Mouse (Mus musculus) monocyte, adult 2 months (primary cell): ENCODE data around the gene Fam196b.

Source experiments
- DNase-seq, 2 experiments: peaks; one replicate each; pipeline ENCODE4 v3.0.0; 2022; ENCODE audit warnings: low spot score in 2 of 2, low read depth in 1 of 2

The Fam196b gene

GRCm38 (mm10) chr11:34314534-34315379, at the start of gene Fam196b:
Gene Fam196b, plus strand, starts transcription at chr11:34314822.
- DNase-seq = no peak

- DNase-seq = no peak
Measured at GRCm38 (mm10) chr11:34272016-34272415, 42.6 kb upstream of the Fam196b start.

- no peak for DNase-seq
Measured at GRCm38 (mm10) chr11:34275941-34276340, 38.7 kb upstream of the Fam196b start.

GRCm38 (mm10) chr11:34276363-34277046, 38.1 kb upstream of the Fam196b start:
- DNase-seq = no peak

- DNase-seq = no peak
Measured at GRCm38 (mm10) chr11:34277047-34277445, 37.6 kb upstream of the Fam196b start.

- no peak for DNase-seq
Measured at GRCm38 (mm10) chr11:34284124-34284808, 30.4 kb upstream of the Fam196b start.

- DNase-seq = no peak
Measured at GRCm38 (mm10) chr11:34290265-34290664, 24.4 kb upstream of the Fam196b start.

GRCm38 (mm10) chr11:34290708-34291107, 23.9 kb upstream of the Fam196b start:
- no peak for DNase-seq

- no peak for DNase-seq
Measured at GRCm38 (mm10) chr11:34291304-34291703, 23.3 kb upstream of the Fam196b start.

- no peak for DNase-seq
Measured at GRCm38 (mm10) chr11:34297698-34298378, 16.8 kb upstream of the Fam196b start.

GRCm38 (mm10) chr11:34299550-34299949, 15.1 kb upstream of the Fam196b start:
- DNase-seq = no peak

GRCm38 (mm10) chr11:34300064-34300463, 14.6 kb upstream of the Fam196b start:
- no peak for DNase-seq

GRCm38 (mm10) chr11:34306231-34306630, 8.4 kb upstream of the Fam196b start:
- no peak for DNase-seq

GRCm38 (mm10) chr11:34308731-34309130, 5.9 kb upstream of the Fam196b start:
- DNase-seq = no peak

- DNase-seq = no peak
Measured at GRCm38 (mm10) chr11:34309360-34309759, 5.3 kb upstream of the Fam196b start.

- no peak for DNase-seq
Measured at GRCm38 (mm10) chr11:34311717-34312116, 2.9 kb upstream of the Fam196b start.

- no peak for DNase-seq
Measured at GRCm38 (mm10) chr11:34312208-34312607, 2.4 kb upstream of the Fam196b start.

GRCm38 (mm10) chr11:34315383-34315782, 761 bp downstream of the Fam196b start:
- DNase-seq = no peak

GRCm38 (mm10) chr11:34316176-34316575, 1.6 kb downstream of the Fam196b start:
- DNase-seq = no peak

- DNase-seq = no peak
Measured at GRCm38 (mm10) chr11:34317001-34317400, 2.4 kb downstream of the Fam196b start.

- DNase-seq = no peak
Measured at GRCm38 (mm10) chr11:34319282-34319681, 4.7 kb downstream of the Fam196b start.
